Mouse (Mus musculus): Measurements from ENCODE around the gene Nup85.

- TF ChIP-seq CTCF (IDR thresholded peaks at IDR 0.05; ENCODE audit: low read depth) (no peak), EP300 (optimal IDR thresholded peaks at IDR 0.05) (no peak)
These were observed 42.0 kb upstream of the Nup85 start for GRCm38 (mm10) chr11:115522238-115522637.

All from stomach, postnatal 0 days (tissue).